Mouse (Mus musculus) kidney, adult 9 months (tissue): ENCODE results near the gene Hspa1b.

ENCODE experiments used
- DNase-seq: peaks from one replicate; pipeline ENCODE4 v3.0.0; 2022

Hspa1b gene

DNA sequence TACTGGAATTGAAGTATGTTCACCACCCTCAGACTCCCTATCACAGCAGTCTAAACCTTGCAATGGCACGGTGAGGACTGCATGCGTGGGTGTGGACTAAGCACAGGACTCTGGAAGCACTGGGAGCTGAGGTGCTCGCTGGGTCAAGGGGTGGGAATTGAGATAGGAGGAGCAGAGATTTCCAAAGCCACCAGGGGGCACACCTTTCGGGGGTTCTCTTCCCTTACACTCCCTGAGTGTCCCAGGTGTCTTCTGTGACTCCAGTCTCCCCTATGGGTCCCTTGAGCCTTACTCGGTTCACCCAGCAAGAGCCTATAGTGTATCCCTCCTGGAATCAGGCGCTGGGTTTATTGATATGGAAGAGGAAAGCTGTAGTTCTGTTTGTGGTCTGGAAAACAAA, 36.1 kb downstream of the Hspa1b start:
- DNase-seq = no peak

- no peak for DNase-seq
These were observed 41.9 kb downstream of the Hspa1b start for GRCm38 (mm10) chr17:34917188-34917587.

GRCm38 (mm10) chr17:34916316-34916715, 42.7 kb downstream of the Hspa1b start:
- no peak for DNase-seq

- DNase-seq = peak; percentile 91
These were observed 43.6 kb downstream of the Hspa1b start for GRCm38 (mm10) chr17:34915410-34915831.

GRCm38 (mm10) chr17:34913930-34914665, 44.9 kb downstream of the Hspa1b start, which contains the start of gene Slc44a4:
Gene Slc44a4, plus strand, starts transcription at chr17:34914466.
- DNase-seq = peak; percentile 62

- peak; percentile 90 for DNase-seq
These were observed 47.1 kb downstream of the Hspa1b start for GRCm38 (mm10) chr17:34911945-34912351.

GRCm38 (mm10) chr17:34910982-34911381, 48.1 kb downstream of the Hspa1b start:
- peak; percentile 80 for DNase-seq
